Mouse (Mus musculus): ENCODE results near the gene Mttp. TPM values are rescaled to one million over a fixed set of nuclear protein-coding genes. Genes with fewer than 3 reads are reported as not detected.

Mttp gene
- polyA plus RNA-seq, 1 experiment from 2014 or later = 45.0 TPM

DNA sequence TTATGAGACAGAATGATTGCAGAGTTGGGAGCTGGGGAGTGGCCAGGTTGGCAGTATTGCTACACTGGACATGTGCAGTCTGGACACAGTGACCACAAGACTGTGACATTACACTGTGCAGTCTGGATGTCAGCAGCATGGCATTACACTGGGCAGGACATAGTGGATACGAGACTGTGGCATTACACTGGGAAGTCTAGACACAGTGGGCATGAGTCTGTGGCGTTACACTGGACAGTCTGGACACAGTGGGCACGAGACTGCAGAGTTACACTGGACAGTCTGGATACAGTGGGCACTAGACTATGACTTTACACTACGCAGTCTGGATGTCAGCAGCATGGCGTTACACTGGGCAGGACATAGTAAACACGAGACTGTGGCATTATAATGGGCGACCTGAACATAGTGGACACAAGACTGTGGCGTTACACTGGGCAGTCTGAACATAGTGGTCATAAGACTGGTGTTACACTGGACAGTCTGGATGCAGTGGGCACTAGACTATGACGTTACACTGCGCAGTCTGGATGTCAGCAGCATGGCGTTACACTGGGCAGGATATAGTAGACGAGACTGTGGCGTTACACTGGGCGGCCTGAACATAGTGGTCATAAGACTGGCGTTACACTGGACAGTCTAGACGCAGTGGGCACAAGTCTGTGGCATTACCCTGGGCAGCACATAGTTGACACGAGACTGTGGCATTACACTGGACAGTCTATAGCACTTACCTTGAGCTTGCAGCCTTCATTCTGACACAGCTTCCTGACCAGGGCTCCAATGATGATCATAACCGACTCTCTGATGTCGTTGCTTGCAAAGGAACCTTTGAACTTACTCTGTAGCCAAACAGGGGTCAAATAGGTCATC, 33.6 kb downstream of the Mttp start:
- 85% methylated on average over 19 of the region's 19 CpGs for WGBS
- ATAC-seq (replicated peaks; ENCODE audit: low FRiP score) = no peak

DNA sequence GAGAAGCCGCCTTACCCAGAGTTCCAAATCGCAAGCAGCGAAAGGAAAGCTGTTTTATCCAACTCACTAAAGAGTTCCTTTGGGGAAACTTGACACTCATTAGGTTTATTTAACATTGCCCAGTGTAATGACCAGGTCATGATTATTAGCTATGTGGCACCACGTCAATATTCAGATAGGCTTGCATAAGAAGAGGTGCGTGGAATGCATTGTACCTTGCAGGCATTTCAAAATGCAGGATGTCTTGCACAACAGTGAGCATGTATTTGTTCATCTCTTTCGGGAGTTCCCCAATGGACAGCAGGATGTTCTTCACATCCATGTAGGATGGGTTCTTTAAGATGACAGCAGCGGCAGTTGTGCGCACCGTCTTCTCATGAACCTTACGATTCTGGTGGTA, 37.9 kb downstream of the Mttp start:
- no peak for DNase-seq (ENCODE audit: low spot score)
- H3K9me3 ChIP-seq (ENCODE audit: control insufficient read depth, low read length) = no peaks in the 10 kb centered on the region
- H3K27ac ChIP-seq (ENCODE audit: low read depth, low read length) = no peak overlapping the region
- H3K27me3 ChIP-seq (replicated peaks; ENCODE audit: control insufficient read depth, insufficient read depth, low read length) = no peaks in the 10 kb centered on the region
- no peak overlapping the region for H3K4me2 ChIP-seq
- H3K9ac ChIP-seq (ENCODE audit: low read depth, low read length) = no peak overlapping the region
- no peak for ATAC-seq (replicated peaks; ENCODE audit: low FRiP score)
- no peak overlapping the region for H3K4me3 ChIP-seq (ENCODE audit: low read depth, low read length)
- 90% methylated on average over 10 of the region's 10 CpGs for WGBS
- H3K36me3 ChIP-seq (ENCODE audit: control insufficient read depth, insufficient read depth, low read length) = no peaks in the 10 kb centered on the region
- H3K4me1 ChIP-seq (replicated peaks; ENCODE audit: control insufficient read depth, insufficient read depth, low read length) = no peaks in the 10 kb centered on the region

More for the DNA sequence above, 33.6 kb downstream of the Mttp start:
- Histone ChIP-seq H3K27me3 (replicated peaks; ENCODE audit: control insufficient read depth, insufficient read depth, low read length) (no peaks in the 10 kb centered on the region), H3K36me3 (ENCODE audit: control insufficient read depth, insufficient read depth, low read length) (no peaks in the 10 kb centered on the region), H3K9ac (ENCODE audit: low read depth, low read length) (no peak overlapping the region), H3K9me3 (ENCODE audit: control insufficient read depth, low read length) (no peaks in the 10 kb centered on the region), H3K4me3 (ENCODE audit: low read depth, low read length) (no peak overlapping the region), H3K4me2 (no peak overlapping the region), H3K4me1 (replicated peaks; ENCODE audit: control insufficient read depth, insufficient read depth, low read length) (no peaks in the 10 kb centered on the region), H3K27ac (ENCODE audit: low read depth, low read length) (no peak overlapping the region)
- DNase-seq (ENCODE audit: low spot score) = no peak

- Histone ChIP-seq H3K4me2 (no peak overlapping the region), H3K27me3 (replicated peaks; ENCODE audit: control insufficient read depth, insufficient read depth, low read length) (no peaks in the 10 kb centered on the region), H3K9ac (ENCODE audit: low read depth, low read length) (no peak overlapping the region), H3K4me1 (replicated peaks; ENCODE audit: control insufficient read depth, insufficient read depth, low read length) (no peaks in the 10 kb centered on the region), H3K9me3 (ENCODE audit: control insufficient read depth, low read length) (no peaks in the 10 kb centered on the region), H3K36me3 (ENCODE audit: control insufficient read depth, insufficient read depth, low read length) (no peaks in the 10 kb centered on the region), H3K4me3 (ENCODE audit: low read depth, low read length) (no peak overlapping the region), H3K27ac (ENCODE audit: low read depth, low read length) (no peak overlapping the region)
- WGBS = 78% methylated on average over 5 of the region's 5 CpGs
- DNase-seq (ENCODE audit: low spot score) (no peak), ATAC-seq (replicated peaks; ENCODE audit: low FRiP score) (no peak)
Observed at GRCm38 (mm10) chr3:138105056-138105455, 39.7 kb downstream of the Mttp start.

DNA sequence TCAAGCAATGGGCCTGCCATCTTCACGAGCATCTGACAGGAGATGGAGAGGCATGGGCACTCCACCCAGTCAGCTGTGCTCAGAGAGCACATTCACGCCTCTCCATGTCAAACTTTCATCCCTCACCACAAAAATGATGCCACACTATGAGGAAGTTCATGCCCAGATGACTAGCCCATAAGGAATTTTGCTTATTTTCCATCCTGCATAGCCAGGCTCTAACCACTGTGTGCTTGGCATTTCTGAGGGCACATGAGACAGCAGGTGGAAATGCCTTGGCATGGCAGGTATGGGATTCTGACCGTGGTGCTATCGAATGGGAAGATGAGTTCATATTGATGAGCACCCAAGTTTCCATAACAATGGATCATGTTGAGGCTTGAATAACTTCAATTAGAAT, 41.1 kb downstream of the Mttp start:
- no peak overlapping the region for H3K4me2 ChIP-seq
- DNase-seq (ENCODE audit: low spot score) (no peak), ATAC-seq (replicated peaks; ENCODE audit: low FRiP score) (no peak)
- WGBS = 85% methylated on average over 4 of the region's 4 CpGs
- H3K27me3 ChIP-seq (replicated peaks; ENCODE audit: control insufficient read depth, insufficient read depth, low read length) = no peaks in the 10 kb centered on the region
- no peak overlapping the region for H3K9ac ChIP-seq (ENCODE audit: low read depth, low read length)
- H3K27ac ChIP-seq (ENCODE audit: low read depth, low read length) = no peak overlapping the region
- no peak overlapping the region for H3K4me3 ChIP-seq (ENCODE audit: low read depth, low read length)
- H3K36me3 ChIP-seq (ENCODE audit: control insufficient read depth, insufficient read depth, low read length) = no peaks in the 10 kb centered on the region
- H3K4me1 ChIP-seq (replicated peaks; ENCODE audit: control insufficient read depth, insufficient read depth, low read length) = no peaks in the 10 kb centered on the region
- no peaks in the 10 kb centered on the region for H3K9me3 ChIP-seq (ENCODE audit: control insufficient read depth, low read length)

GRCm38 (mm10) chr3:138101936-138102335, 42.8 kb downstream of the Mttp start:
- DNase-seq (ENCODE audit: low spot score) (no peak), ATAC-seq (replicated peaks; ENCODE audit: low FRiP score) (no peak)
- H3K9me3 ChIP-seq (ENCODE audit: control insufficient read depth, low read length) = no peaks in the 10 kb centered on the region
- H3K36me3 ChIP-seq (ENCODE audit: control insufficient read depth, insufficient read depth, low read length) = no peaks in the 10 kb centered on the region
- no peaks in the 10 kb centered on the region for H3K27me3 ChIP-seq (replicated peaks; ENCODE audit: control insufficient read depth, insufficient read depth, low read length)
- H3K27ac ChIP-seq (ENCODE audit: low read depth, low read length) = no peak overlapping the region
- no peak overlapping the region for H3K9ac ChIP-seq (ENCODE audit: low read depth, low read length)
- H3K4me2 ChIP-seq = no peak overlapping the region
- H3K4me1 ChIP-seq (replicated peaks; ENCODE audit: control insufficient read depth, insufficient read depth, low read length) = no peaks in the 10 kb centered on the region
- H3K4me3 ChIP-seq (ENCODE audit: low read depth, low read length) = no peak overlapping the region
- 87% methylated on average over 4 of the region's 4 CpGs for WGBS

- no peak overlapping the region for H3K4me2 ChIP-seq
- no peaks in the 10 kb centered on the region for H3K9me3 ChIP-seq (ENCODE audit: control insufficient read depth, low read length)
- DNase-seq (ENCODE audit: low spot score) (no peak), ATAC-seq (replicated peaks; ENCODE audit: low FRiP score) (no peak)
- no peak overlapping the region for H3K27ac ChIP-seq (ENCODE audit: low read depth, low read length)
- no peak overlapping the region for H3K4me3 ChIP-seq (ENCODE audit: low read depth, low read length)
- WGBS = 71% methylated on average over 1 of the region's 1 CpGs
- H3K4me1 ChIP-seq (replicated peaks; ENCODE audit: control insufficient read depth, insufficient read depth, low read length) = no peaks in the 10 kb centered on the region
- H3K27me3 ChIP-seq (replicated peaks; ENCODE audit: control insufficient read depth, insufficient read depth, low read length) = no peaks in the 10 kb centered on the region
- no peaks in the 10 kb centered on the region for H3K36me3 ChIP-seq (ENCODE audit: control insufficient read depth, insufficient read depth, low read length)
- no peak overlapping the region for H3K9ac ChIP-seq (ENCODE audit: low read depth, low read length)
Observed at GRCm38 (mm10) chr3:138097718-138098117, 47.0 kb downstream of the Mttp start.

- Histone ChIP-seq H3K4me2 (no peak overlapping the region), H3K9ac (ENCODE audit: low read depth, low read length) (no peak overlapping the region), H3K36me3 (ENCODE audit: control insufficient read depth, insufficient read depth, low read length) (no peaks in the 10 kb centered on the region), H3K27me3 (replicated peaks; ENCODE audit: control insufficient read depth, insufficient read depth, low read length) (no peaks in the 10 kb centered on the region), H3K27ac (ENCODE audit: low read depth, low read length) (no peak overlapping the region), H3K4me3 (ENCODE audit: low read depth, low read length) (no peak overlapping the region), H3K4me1 (replicated peaks; ENCODE audit: control insufficient read depth, insufficient read depth, low read length) (no peaks in the 10 kb centered on the region), H3K9me3 (ENCODE audit: control insufficient read depth, low read length) (no peaks in the 10 kb centered on the region)
- 75% methylated on average over 19 of the region's 19 CpGs for WGBS
- ATAC-seq (replicated peaks; ENCODE audit: low FRiP score) (no peak), DNase-seq (ENCODE audit: low spot score) (no peak)
Observed at GRCm38 (mm10) chr3:138096263-138097028, 48.3 kb downstream of the Mttp start.

GRCm38 (mm10) chr3:138095718-138096117, 49.0 kb downstream of the Mttp start:
- no peaks in the 10 kb centered on the region for H3K9me3 ChIP-seq (ENCODE audit: control insufficient read depth, low read length)
- no peak overlapping the region for H3K27ac ChIP-seq (ENCODE audit: low read depth, low read length)
- H3K4me1 ChIP-seq (replicated peaks; ENCODE audit: control insufficient read depth, insufficient read depth, low read length) = no peaks in the 10 kb centered on the region
- ATAC-seq (replicated peaks; ENCODE audit: low FRiP score) (no peak), DNase-seq (ENCODE audit: low spot score) (no peak)
- no peaks in the 10 kb centered on the region for H3K36me3 ChIP-seq (ENCODE audit: control insufficient read depth, insufficient read depth, low read length)
- whole genome bisulfite sequencing = 76% methylated on average over 10 of the region's 10 CpGs
- H3K4me2 ChIP-seq = no peak overlapping the region
- no peaks in the 10 kb centered on the region for H3K27me3 ChIP-seq (replicated peaks; ENCODE audit: control insufficient read depth, insufficient read depth, low read length)
- H3K9ac ChIP-seq (ENCODE audit: low read depth, low read length) = no peak overlapping the region
- no peak overlapping the region for H3K4me3 ChIP-seq (ENCODE audit: low read depth, low read length)

Data from liver, embryonic 11.5 days (tissue).